Mouse (Mus musculus) hindbrain, embryonic 10.5 days (tissue): ENCODE measurements around the gene Cnga1. TPM values are rescaled to one million over a fixed set of nuclear protein-coding genes. Genes with fewer than 3 reads are reported as not detected.

Source experiments
- DNase-seq: peaks from one replicate; pipeline ENCODE4 v3.0.0-alpha.2; 2017; ENCODE audit warnings: low spot score
- H3K27ac ChIP-seq: fragments of 300-500 bp; sonication (generic); 2 replicates; pipeline ENCODE4 v1.5.1; 2016; ENCODE audit warnings: mild to moderate bottlenecking, moderate library complexity
- H3K27me3 ChIP-seq: fragments of 300-500 bp; sonication (generic); 2 replicates; pipeline ENCODE4 v1.6.1; 2016; ENCODE audit warnings: mild to moderate bottlenecking; ENCODE audit not compliant: poor library complexity, insufficient read depth, severe bottlenecking
- H3K36me3 ChIP-seq: fragments of 300-500 bp; sonication (generic); 2 replicates; pipeline ENCODE4 v1.6.1; 2016; ENCODE audit warnings: mild to moderate bottlenecking, moderate library complexity
- H3K4me1 ChIP-seq: fragments of 300-500 bp; sonication (generic); replicated peaks from 2 replicates; pipeline ENCODE4 v1.6.1; 2016; ENCODE audit warnings: mild to moderate bottlenecking
- H3K4me3 ChIP-seq: fragments of 300-500 bp; sonication (generic); 2 replicates; pipeline ENCODE4 v1.5.1; 2016; ENCODE audit warnings: mild to moderate bottlenecking, moderate library complexity
- H3K9me3 ChIP-seq: fragments of 300-500 bp; sonication (generic); 2 replicates; pipeline ENCODE4 v1.6.1; 2016; ENCODE audit warnings: mild to moderate bottlenecking, moderate library complexity
- WGBS: fragments of 180-500 bp; shearing (Covaris S2); methylation state at CpG from one replicate; pipeline ENCODE4 v1.1.7; 2016; 5-methylcytosine and 5-hydroxymethylcytosine counted together
- polyA plus RNA-seq: library from polyadenylated mRNA; unstranded; fragments of >200 nt; fragmentation: Nextera tagmentation; extraction: Ambion mirVana; gene quantifications from 2 replicates; pipeline ENCODE4 v1.2.1, GENCODE M21; 2016

Cnga1 gene
- polyA plus RNA-seq, 1 experiment from 2014 or later, result not detected

DNA sequence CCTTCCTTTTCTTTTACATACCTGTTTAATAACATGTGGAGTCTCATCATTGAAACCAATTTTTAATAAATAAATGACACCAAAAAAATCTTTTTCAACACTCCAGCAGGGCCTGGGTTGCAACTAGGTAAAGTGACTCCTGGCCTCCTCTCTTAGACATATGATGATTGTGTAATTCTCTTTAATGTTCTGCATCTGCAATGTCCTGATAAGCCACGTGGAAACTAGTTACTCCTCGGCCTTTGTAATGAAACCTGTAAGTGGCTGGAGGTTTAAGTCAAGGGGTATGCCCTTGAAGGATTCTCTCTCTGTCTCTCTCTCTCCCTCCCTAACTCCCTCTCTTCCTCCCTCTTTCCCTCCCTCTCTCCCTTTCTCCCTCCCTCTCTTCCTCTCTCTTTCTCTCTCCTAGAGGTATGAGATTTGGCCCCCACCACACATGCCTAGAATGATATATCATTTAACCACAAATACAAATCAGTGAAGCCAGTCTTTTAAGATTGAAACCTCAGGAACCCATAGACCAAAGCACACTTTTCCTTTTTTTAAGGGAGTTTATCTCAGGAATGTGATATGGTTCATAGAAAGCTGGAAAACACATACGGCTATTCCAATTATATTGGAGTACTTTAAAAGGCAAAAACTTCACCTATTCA is 83.0 kb downstream of the Cnga1 start:
- no peaks in the 10 kb centered on the region for H3K27me3 ChIP-seq
- H3K4me3 ChIP-seq, result no peak overlapping the region
- peaks cover under 1% of the 10 kb centered on the region for H3K36me3 ChIP-seq
- H3K9me3 ChIP-seq, result no peaks in the 10 kb centered on the region
- peaks cover 13% of the 10 kb centered on the region for H3K4me1 ChIP-seq
- 81% methylated on average over 3 of the region's 3 CpGs for WGBS
- DNase-seq, result no peak
- H3K27ac ChIP-seq, result no peak overlapping the region

DNA sequence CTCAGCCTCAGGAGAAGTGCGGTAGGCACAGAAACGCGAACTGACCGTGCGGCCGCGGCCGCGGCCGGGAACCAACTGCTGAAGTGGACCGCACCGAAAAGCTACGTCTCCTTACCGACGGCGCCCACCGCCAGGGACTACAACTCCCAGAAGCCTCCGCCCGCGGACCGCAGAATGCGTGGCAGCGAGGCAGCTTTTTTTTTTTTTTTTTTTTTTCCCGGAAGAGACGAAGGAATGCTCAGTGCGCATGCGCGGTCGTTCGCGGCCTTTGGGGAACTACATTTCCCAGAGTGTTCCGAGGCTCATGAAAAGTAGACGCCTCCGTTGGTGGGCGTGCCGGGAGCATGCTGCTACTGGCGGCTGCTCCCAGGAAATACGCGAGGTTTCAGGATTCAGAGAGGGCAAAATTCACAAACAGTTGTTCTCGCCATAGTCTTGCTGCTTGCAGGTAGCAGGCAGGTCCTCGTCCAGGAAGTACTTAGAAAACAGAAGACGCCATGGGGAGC is 84.5 kb downstream of the Cnga1 start, which contains the start of gene Nfxl1:
Gene Nfxl1 (minus strand): TSS at position 141 of the 506 bp plus-strand sequence.
- peak; percentile 98 for DNase-seq
- Histone ChIP-seq H3K4me1 (peaks cover 13% of the 10 kb centered on the region), H3K9me3 (no peaks in the 10 kb centered on the region), H3K27me3 (no peaks in the 10 kb centered on the region), H3K4me3 (peak within 1 kb of the TSS; percentile 94), H3K27ac (peak within 1 kb of the TSS; percentile 97), H3K36me3 (peaks cover 16% of the 10 kb centered on the region)
- under 1% methylated on average over 42 of the region's 42 CpGs for WGBS

DNA sequence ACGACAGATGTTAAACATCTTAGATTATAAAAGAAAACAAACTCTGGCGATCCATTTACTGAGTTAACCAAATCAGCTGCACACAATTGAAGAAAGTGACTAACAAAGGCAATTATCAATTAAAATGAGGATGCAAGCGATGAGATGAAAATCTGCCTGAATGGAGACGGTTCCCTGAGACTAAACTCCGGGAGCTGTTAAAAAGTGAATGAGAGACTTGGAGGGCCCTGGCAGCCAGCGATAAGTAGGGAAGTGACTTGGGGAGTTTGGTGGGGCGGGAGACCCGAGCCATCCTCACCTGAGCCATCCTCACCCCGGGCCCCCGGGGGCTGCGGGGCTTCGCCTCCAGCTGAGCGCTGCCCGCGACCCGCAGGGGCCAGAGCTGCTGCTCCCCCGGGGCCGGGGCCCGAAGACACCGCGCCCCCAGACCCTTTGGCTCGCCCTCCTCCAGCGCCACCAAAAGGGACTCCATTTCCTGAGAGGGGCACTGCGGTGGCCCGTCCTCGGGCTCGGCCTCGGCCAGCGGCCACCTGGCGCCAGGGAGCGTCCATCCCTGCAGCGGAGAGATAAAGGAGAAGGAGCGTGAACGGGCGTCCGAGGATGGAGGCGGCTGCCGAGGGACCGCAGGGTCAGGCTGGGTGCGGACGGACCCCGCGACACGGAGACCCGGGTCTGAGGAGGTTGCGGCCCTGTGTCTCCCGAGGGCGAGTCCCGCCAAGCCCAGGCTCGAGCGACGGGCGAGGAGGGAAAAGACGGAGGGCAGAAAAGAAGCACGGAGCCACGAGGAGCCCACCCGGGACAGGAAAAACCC is 85.2 kb downstream of the Cnga1 start:
- Histone ChIP-seq H3K36me3 (peaks cover 23% of the 10 kb centered on the region), H3K9me3 (no peaks in the 10 kb centered on the region), H3K27me3 (no peaks in the 10 kb centered on the region), H3K27ac (peak overlapping the region; percentile 97), H3K4me1 (peaks cover 13% of the 10 kb centered on the region), H3K4me3 (peak overlapping the region; percentile 94)
- no peak for DNase-seq
- under 1% methylated on average over 57 of the region's 57 CpGs for WGBS

DNA sequence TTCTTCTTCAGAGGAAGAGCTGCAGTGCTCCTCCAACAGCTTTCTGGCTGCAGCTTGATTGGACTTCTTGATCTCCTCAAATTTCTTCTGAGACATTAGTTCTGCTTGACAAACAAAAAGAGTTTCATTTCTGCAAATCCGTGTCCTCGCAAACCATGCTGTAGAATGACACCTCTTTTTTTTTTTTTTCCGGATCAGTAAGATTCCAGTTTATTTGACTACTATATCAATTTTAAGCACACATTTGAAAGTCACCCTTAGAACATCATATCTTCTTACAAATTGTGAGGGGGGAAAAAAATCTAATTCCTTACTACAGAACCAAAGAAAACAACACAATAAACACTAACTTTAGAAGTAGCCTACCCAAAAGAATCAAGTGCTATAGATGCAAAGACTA is 87.8 kb downstream of the Cnga1 start:
- peaks cover 13% of the 10 kb centered on the region for H3K4me1 ChIP-seq
- no peak overlapping the region for H3K4me3 ChIP-seq
- WGBS, result 89% methylated on average over 3 of the region's 3 CpGs
- H3K9me3 ChIP-seq, result no peaks in the 10 kb centered on the region
- H3K27ac ChIP-seq, result no peak overlapping the region
- peaks cover 47% of the 10 kb centered on the region for H3K36me3 ChIP-seq
- no peaks in the 10 kb centered on the region for H3K27me3 ChIP-seq
- no peak for DNase-seq

Other genes starting within 250 kb of the Cnga1 start
- 5.8 and 7.8 TPM in 2 replicates for gene Corin, start 139.8 kb downstream of the Cnga1 start, polyA plus RNA-seq
- 14.9 and 18.1 TPM in 2 replicates for gene Nfxl1, start 84.6 kb downstream of the Cnga1 start, polyA plus RNA-seq
- 0.40 and 1.8 TPM in 2 replicates for gene Zar1, start 63.0 kb downstream of the Cnga1 start, polyA plus RNA-seq
- gene Gm5868, start 56.7 kb downstream of the Cnga1 start, polyA plus RNA-seq, result 3.2 and 7.0 TPM in 2 replicates
- 0.44 TPM in 1 of 2 replicates, not detected in the other for gene Nipal1, start 3.5 kb upstream of the Cnga1 start, polyA plus RNA-seq
- gene Txk, start 108.5 kb upstream of the Cnga1 start, polyA plus RNA-seq, result not detected in 2 replicates
- 3.6 and 4.3 TPM in 2 replicates for gene Tec, start 224.2 kb upstream of the Cnga1 start, polyA plus RNA-seq